Mouse (Mus musculus) G1E (cell line): ENCODE data around the gene Ech1. TPM values are rescaled to one million over a fixed set of nuclear protein-coding genes. Genes with fewer than 3 reads are reported as not detected.

Experiments
- ATAC-seq: 2 replicates; pipeline ENCODE4 v1.8.0; 2016; ENCODE audit warnings: mild to moderate bottlenecking; ENCODE audit not compliant: insufficient number of reproducible peaks, poor library complexity, low FRiP score, severe bottlenecking; ENCODE audit errors: extremely low read depth
- DNase-seq: peaks from one replicate; pipeline ENCODE4 v3.0.0; 2012; ENCODE audit warnings: low spot score
- H3K27me3 ChIP-seq: 2 replicates; pipeline ENCODE4 v1.6.1; 2012; ENCODE audit warnings: mild to moderate bottlenecking, low read length, inconsistent platforms; ENCODE audit not compliant: insufficient read depth
- H3K36me3 ChIP-seq: replicated peaks from 2 replicates; pipeline ENCODE3; 2012; ENCODE audit warnings: mild to moderate bottlenecking, inconsistent platforms
- H3K4me1 ChIP-seq: 2 replicates; pipeline ENCODE4 v1.6.1; 2012; ENCODE audit warnings: low read depth, low read length, inconsistent platforms, mixed read lengths; ENCODE audit not compliant: insufficient read depth
- H3K4me3 ChIP-seq: 2 replicates; pipeline ENCODE4 v1.5.1; 2012; ENCODE audit warnings: low read depth, mild to moderate bottlenecking, inconsistent platforms, low read length, moderate library complexity, mixed read lengths
- H3K9me3 ChIP-seq: replicated peaks from 2 replicates; pipeline ENCODE4 v1.6.1; 2012; ENCODE audit warnings: inconsistent platforms
- CTCF ChIP-seq: IDR thresholded peaks from 2 replicates; pipeline ENCODE4 v1.5.1; 2012; ENCODE audit warnings: low read depth, low read length, inconsistent platforms, mixed read lengths
- GATA1 ChIP-seq: IDR thresholded peaks from 2 replicates; pipeline ENCODE4 v1.6.1; 2012; ENCODE audit warnings: borderline replicate concordance, low read length, inconsistent platforms, mixed read lengths
- GATA2 ChIP-seq: IDR thresholded peaks from 2 replicates; pipeline ENCODE4 v1.6.1; 2012; ENCODE audit warnings: low read depth, low read length, inconsistent platforms, borderline replicate concordance
- POLR2AphosphoS5 ChIP-seq: IDR thresholded peaks from 2 replicates; pipeline ENCODE4 v1.6.1; 2012; ENCODE audit warnings: low read depth, low read length, inconsistent platforms; ENCODE audit not compliant: insufficient replicate concordance
- TAL1 ChIP-seq: conservative IDR thresholded peaks from 2 replicates; pipeline ENCODE4 v1.6.1; 2012; ENCODE audit warnings: low read depth, low read length, inconsistent platforms, mixed read lengths
- polyA plus RNA-seq: library from polyadenylated mRNA; stranded (reverse); fragments of >175 nt; gene quantifications from 2 replicates; pipeline ENCODE4 v1.2.3, GENCODE M21; 2012
- total RNA-seq, 2 experiments: library from RNA; stranded (forward) in 1 of 2; stranded (reverse) in 1 of 2; fragments of 200-1000 nt in 1 of 2; fragments of >200 nt in 1 of 2; fragmentation: Nextera tagmentation in 1 of 2; gene quantifications; 2 replicates each; pipeline ENCODE4 v1.2.3; 2014 to 2017

Gene Ech1
- total and polyA plus RNA-seq, 3 experiments, result 33.1 to 102 (median 78.5) TPM

DNA sequence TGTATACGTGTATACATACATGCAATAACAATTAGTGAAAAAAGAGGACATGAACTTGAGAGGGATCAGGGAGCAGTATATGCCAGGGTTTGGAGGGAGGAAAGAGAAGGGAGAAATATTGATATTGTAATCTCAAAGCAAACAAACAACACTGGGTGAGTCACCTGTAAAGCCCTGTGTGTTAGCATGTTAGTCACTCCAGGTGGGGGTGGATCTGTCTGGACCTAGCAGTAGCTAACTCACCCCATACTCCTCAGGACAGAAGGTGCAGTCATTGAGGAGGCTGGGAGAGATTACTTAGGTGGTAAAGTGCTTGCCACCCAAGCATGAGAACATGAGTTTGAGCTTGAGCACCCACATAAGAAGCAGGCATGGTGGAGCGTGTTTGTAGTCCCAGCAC lies 34.9 kb downstream of the Ech1 start:
- TF ChIP-seq CTCF, result no peak
- no peak for TF ChIP-seq GATA1
- TF ChIP-seq TAL1, result no peak
- no peak for TF ChIP-seq GATA2
- TF ChIP-seq POLR2AphosphoS5, result no peak
- Histone ChIP-seq H3K4me1 (peaks cover 21% of the 10 kb centered on the region), H3K36me3 (no peaks in the 10 kb centered on the region), H3K9me3 (peaks cover 4% of the 10 kb centered on the region), H3K4me3 (no peak overlapping the region), H3K27me3 (peaks cover 5% of the 10 kb centered on the region; the same call in 1 of the 2 replicates)
- DNase-seq (no peak), ATAC-seq (no peak)

DNA sequence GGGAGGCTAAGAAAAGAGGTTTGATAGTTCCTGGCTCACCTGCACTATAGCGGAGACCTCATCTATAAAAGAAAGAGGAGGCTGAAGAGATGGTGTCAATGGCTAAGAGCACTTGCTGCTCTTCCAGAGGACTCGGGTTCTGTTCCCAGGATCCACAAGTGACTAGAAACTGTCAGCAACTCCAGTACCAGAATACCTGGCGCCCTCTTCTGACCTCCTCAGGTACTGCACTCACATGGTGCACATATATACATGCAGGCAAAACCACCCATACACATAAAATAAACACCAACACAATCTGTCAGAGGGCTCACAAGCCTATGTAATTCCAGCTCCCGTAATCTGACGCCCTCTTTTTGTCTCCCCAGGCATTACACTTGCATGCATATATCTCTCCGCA lies 35.9 kb downstream of the Ech1 start:
- Histone ChIP-seq H3K4me3 (no peak overlapping the region), H3K9me3 (peaks cover 4% of the 10 kb centered on the region), H3K36me3 (no peaks in the 10 kb centered on the region), H3K27me3 (peaks cover 5% of the 10 kb centered on the region; the same call in 1 of the 2 replicates), H3K4me1 (peaks cover 30% of the 10 kb centered on the region)
- TF ChIP-seq POLR2AphosphoS5 (no peak), TAL1 (no peak), CTCF (no peak), GATA1 (no peak), GATA2 (no peak)
- DNase-seq (no peak), ATAC-seq (no peak)

DNA sequence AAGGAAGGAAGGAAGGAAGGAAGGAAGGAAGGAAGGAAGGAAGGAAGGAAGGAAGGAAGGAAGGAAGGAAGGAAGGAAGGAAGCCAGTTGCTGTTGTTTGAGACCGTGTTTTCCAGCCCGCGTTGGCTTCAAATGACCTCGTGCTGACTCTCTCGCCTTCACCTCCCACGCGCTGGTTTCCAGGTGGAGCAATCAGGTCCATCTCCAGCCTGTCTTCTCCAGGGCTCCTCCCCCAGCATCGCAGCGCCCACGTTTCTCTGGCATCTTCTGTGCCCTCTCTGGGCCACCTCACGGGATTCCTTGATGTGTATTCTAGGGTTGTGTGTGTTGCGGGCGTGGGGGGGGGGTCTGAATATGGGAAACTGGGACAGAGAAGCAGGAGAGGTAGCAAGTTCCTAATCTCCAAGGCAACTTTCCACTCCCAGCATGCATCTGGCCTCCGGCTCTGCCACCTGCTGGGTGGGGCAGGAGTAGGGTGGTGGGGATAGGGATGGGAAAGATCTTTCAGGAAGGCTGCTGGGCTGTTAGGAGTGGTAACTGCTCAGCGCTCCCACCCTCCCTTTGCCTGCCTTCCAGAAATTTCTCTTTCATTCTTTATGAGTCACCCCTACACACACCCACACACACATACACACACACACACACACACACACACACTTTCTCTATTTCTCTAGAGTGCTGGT lies 37.9 kb downstream of the Ech1 start:
- no peaks in the 10 kb centered on the region for H3K36me3 ChIP-seq
- no peaks in the 10 kb centered on the region; the same call in 1 of the 2 replicates for H3K27me3 ChIP-seq
- H3K4me3 ChIP-seq, result no peak overlapping the region
- DNase-seq (no peak), ATAC-seq (no peak)
- H3K9me3 ChIP-seq, result peaks cover 4% of the 10 kb centered on the region
- TF ChIP-seq GATA2, result no peak
- TF ChIP-seq POLR2AphosphoS5, result no peak
- no peak for TF ChIP-seq TAL1
- no peak for TF ChIP-seq GATA1
- no peak for TF ChIP-seq CTCF
- peaks cover 47% of the 10 kb centered on the region for H3K4me1 ChIP-seq

- TF ChIP-seq TAL1 (no peak), GATA1 (no peak)
- H3K9me3 ChIP-seq, result peaks cover 4% of the 10 kb centered on the region
- no peaks in the 10 kb centered on the region for H3K36me3 ChIP-seq
- no peak within 1 kb of the TSS for H3K4me3 ChIP-seq
- H3K4me1 ChIP-seq, result peaks cover 47% of the 10 kb centered on the region
- ATAC-seq (no peak), DNase-seq (no peak)
- no peaks in the 10 kb centered on the region; the same call in 1 of the 2 replicates for H3K27me3 ChIP-seq
Observed at GRCm38 (mm10) chr7:28863540-28863939, 38.5 kb downstream of the Ech1 start, which contains the start of gene Lgals7. TSS of gene Lgals7 (plus strand) at chr7:28863853.

DNA sequence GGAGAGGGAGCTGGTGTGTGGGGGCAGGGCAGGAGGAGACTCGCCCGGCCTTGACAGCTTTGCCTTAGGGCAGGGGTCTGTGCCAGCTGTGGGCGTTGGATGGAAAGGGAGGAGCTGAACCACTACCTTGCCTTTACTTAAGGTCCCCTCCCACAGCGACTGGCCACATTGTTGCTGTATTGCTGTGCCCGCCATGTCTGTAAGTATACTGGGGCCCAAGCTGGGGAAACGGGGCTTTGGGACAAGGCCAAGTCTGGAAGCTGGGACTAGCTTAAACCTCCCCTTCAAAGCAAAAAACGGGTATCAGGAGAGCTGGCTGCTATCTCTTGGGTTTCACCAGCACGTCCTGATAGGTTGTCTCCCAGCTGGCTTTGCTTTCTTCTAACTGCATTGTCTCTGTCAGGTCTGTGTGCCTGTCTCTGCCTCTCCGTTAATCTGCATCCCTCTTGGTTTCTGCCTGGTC lies 39.3 kb downstream of the Ech1 start:
- no peak overlapping the region for H3K4me3 ChIP-seq
- TF ChIP-seq GATA1, result no peak
- TF ChIP-seq CTCF, result no peak
- TF ChIP-seq POLR2AphosphoS5, result no peak
- no peak for TF ChIP-seq GATA2
- no peak for TF ChIP-seq TAL1
- H3K4me1 ChIP-seq, result peaks cover 47% of the 10 kb centered on the region
- DNase-seq (no peak), ATAC-seq (no peak)
- H3K27me3 ChIP-seq, result no peaks in the 10 kb centered on the region; the same call in 1 of the 2 replicates
- no peaks in the 10 kb centered on the region for H3K36me3 ChIP-seq
- H3K9me3 ChIP-seq, result peaks cover 4% of the 10 kb centered on the region

DNA sequence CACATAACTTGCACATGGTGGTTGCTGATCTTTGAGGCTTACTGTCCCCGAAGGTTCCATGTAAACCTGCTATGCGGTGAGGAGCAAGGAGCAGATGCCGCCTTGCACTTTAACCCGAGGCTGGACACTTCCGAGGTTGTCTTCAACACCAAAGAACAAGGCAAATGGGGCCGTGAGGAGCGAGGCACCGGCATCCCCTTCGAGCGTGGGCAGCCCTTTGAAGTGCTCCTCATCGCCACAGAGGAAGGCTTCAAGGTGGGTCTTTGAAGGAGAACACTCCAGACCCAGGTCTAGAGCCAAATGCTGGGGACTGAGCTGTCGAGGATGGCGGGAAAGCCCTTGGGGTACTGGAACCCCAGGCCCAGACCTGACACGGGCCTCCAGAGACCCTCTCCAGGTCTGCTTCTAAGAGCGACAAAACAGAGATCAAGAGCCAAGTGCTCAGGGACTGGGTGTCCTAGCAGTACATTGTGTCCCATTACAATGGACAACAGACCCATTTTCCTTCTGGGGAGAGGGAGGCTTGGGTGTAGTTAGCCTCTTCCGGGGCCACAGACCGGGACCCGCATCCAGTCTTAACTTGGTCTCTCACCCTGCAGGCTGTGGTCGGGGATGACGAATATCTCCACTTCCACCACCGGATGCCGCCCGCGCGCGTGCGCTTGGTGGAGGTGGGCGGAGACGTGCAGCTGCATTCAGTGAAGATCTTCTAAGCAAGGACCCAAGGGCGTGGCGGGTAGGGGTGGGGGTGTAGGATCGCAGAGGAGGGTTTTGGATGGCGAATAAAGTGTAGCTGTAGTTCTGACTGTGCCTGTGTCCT lies 40.7 kb downstream of the Ech1 start:
- DNase-seq, result peak; percentile 95
- Histone ChIP-seq H3K9me3 (peaks cover 4% of the 10 kb centered on the region), H3K4me3 (peak overlapping the region; percentile 64; the same call in 1 of the 2 replicates), H3K27me3 (no peaks in the 10 kb centered on the region; the same call in 1 of the 2 replicates), H3K36me3 (no peaks in the 10 kb centered on the region), H3K4me1 (peaks cover 47% of the 10 kb centered on the region)
- peak; percentile 89 for ATAC-seq
- TF ChIP-seq CTCF, result no peak
- no peak for TF ChIP-seq GATA1
- TF ChIP-seq TAL1, result no peak
- no peak for TF ChIP-seq POLR2AphosphoS5
- TF ChIP-seq GATA2, result no peak
